Mouse (Mus musculus) kidney, adult 2 months (tissue): ENCODE results near the gene Susd6. TPM values are rescaled to one million over a fixed set of nuclear protein-coding genes. Genes with fewer than 3 reads are reported as not detected.

Experiments
- DNase-seq: peaks from one replicate; pipeline ENCODE4 v3.0.0; 2021
- H3K27ac ChIP-seq: fragments of 200-500 bp; 2 replicates; pipeline ENCODE4 v1.5.1; 2012; ENCODE audit warnings: low read depth, low read length, control low read depth, inconsistent platforms; ENCODE audit not compliant: insufficient read depth
- H3K27me3 ChIP-seq: fragments of 200-500 bp; replicated peaks from 2 replicates; pipeline ENCODE4 v1.6.1; 2012; ENCODE audit warnings: mild to moderate bottlenecking, moderate library complexity, low read length, inconsistent platforms; ENCODE audit not compliant: control insufficient read depth, insufficient read depth
- H3K36me3 ChIP-seq: fragments of 200-500 bp; 2 replicates; pipeline ENCODE4 v1.6.1; 2012; ENCODE audit warnings: mild to moderate bottlenecking, moderate library complexity, low read length, inconsistent platforms; ENCODE audit not compliant: control insufficient read depth, insufficient read depth
- H3K4me1 ChIP-seq: fragments of 200-500 bp; 2 replicates; pipeline ENCODE4 v1.6.1; 2011; ENCODE audit warnings: low read length; ENCODE audit not compliant: control insufficient read depth, insufficient read depth
- H3K4me3 ChIP-seq: fragments of 200-500 bp; 2 replicates; pipeline ENCODE4 v1.5.1; 2011; ENCODE audit warnings: mild to moderate bottlenecking, low read depth, low read length, control low read depth; ENCODE audit not compliant: insufficient read depth
- CTCF ChIP-seq: fragments of 200-500 bp; conservative IDR thresholded peaks from 2 replicates; pipeline ENCODE4 v1.5.1; 2011; ENCODE audit warnings: low read depth, mild to moderate bottlenecking, control low read depth, low read length, moderate library complexity, mixed read lengths; ENCODE audit not compliant: insufficient read depth, insufficient read length
- POLR2A ChIP-seq: fragments of 200-500 bp; IDR thresholded peaks from one replicate; pipeline ENCODE4 v1.6.1; 2011; ENCODE audit warnings: low read depth, low read length, control low read depth
- WGBS: fragments of 180-500 bp; shearing (Covaris S2); methylation state at CpG from one replicate; pipeline ENCODE4 v1.1.7; 2018; 5-methylcytosine and 5-hydroxymethylcytosine counted together
- polyA plus RNA-seq: library from polyadenylated mRNA; depleted of rRNA; stranded (reverse); fragments of >200 nt; gene quantifications from 2 replicates; pipeline ENCODE4 v1.2.3, GENCODE M21; 2012

The Susd6 gene
- polyA plus RNA-seq, 1 experiment = 65.5 TPM

- Histone ChIP-seq H3K27me3 (no peaks in the 10 kb centered on the region), H3K36me3 (no peaks in the 10 kb centered on the region), H3K27ac (no peak overlapping the region), H3K4me3 (no peak overlapping the region), H3K4me1 (no peaks in the 10 kb centered on the region)
- WGBS = 93% methylated on average over 8 of the region's 8 CpGs
- TF ChIP-seq POLR2A (no peak), CTCF (no peak; the same call in 1 of the 2 replicates)
- no peak for DNase-seq
Measured at GRCm38 (mm10) chr12:80909631-80910030, 119.3 kb downstream of the Susd6 start.

GRCm38 (mm10) chr12:80917764-80918163 lies 127.5 kb downstream of the Susd6 start:
- H3K36me3 ChIP-seq = no peaks in the 10 kb centered on the region
- no peak overlapping the region for H3K27ac ChIP-seq
- 63% methylated on average over 7 of the region's 7 CpGs for WGBS
- no peaks in the 10 kb centered on the region for H3K27me3 ChIP-seq
- peak; percentile 49 for DNase-seq
- no peak overlapping the region for H3K4me3 ChIP-seq
- TF ChIP-seq CTCF = peak; percentile 70
- no peak for TF ChIP-seq POLR2A
- H3K4me1 ChIP-seq = no peaks in the 10 kb centered on the region

GRCm38 (mm10) chr12:80921301-80921700 lies 131.0 kb downstream of the Susd6 start:
- WGBS = 97% methylated on average over 5 of the region's 5 CpGs
- Histone ChIP-seq H3K27me3 (no peaks in the 10 kb centered on the region), H3K4me1 (peaks cover 6% of the 10 kb centered on the region; the same call in 1 of the 2 replicates)

GRCm38 (mm10) chr12:80922869-80923268 lies 132.6 kb downstream of the Susd6 start:
- H3K27me3 ChIP-seq = no peaks in the 10 kb centered on the region
- peaks cover 6% of the 10 kb centered on the region; the same call in 1 of the 2 replicates for H3K4me1 ChIP-seq
- no peak for DNase-seq
- no peaks in the 10 kb centered on the region for H3K36me3 ChIP-seq
- TF ChIP-seq CTCF (no peak), POLR2A (no peak)
- no peak overlapping the region for H3K4me3 ChIP-seq
- no peak overlapping the region for H3K27ac ChIP-seq
- WGBS = 15% methylated on average over 7 of the region's 7 CpGs

More at GRCm38 (mm10) chr12:80921301-80921700, 131.0 kb downstream of the Susd6 start:
- H3K4me3 ChIP-seq = no peak overlapping the region
- no peak overlapping the region for H3K27ac ChIP-seq
- H3K36me3 ChIP-seq = no peaks in the 10 kb centered on the region
- DNase-seq = no peak
- TF ChIP-seq CTCF = no peak
- no peak for TF ChIP-seq POLR2A

- WGBS = 47% methylated on average over 5 of the region's 5 CpGs
- H3K27ac ChIP-seq = no peak overlapping the region
- no peak for TF ChIP-seq POLR2A
- no peak for TF ChIP-seq CTCF
Measured at GRCm38 (mm10) chr12:80923602-80924001, 133.3 kb downstream of the Susd6 start.

GRCm38 (mm10) chr12:80924205-80924604 lies 133.9 kb downstream of the Susd6 start:
- Histone ChIP-seq H3K27ac (no peak overlapping the region), H3K36me3 (no peaks in the 10 kb centered on the region), H3K27me3 (no peaks in the 10 kb centered on the region), H3K4me3 (no peak overlapping the region), H3K4me1 (peaks cover 15% of the 10 kb centered on the region; the same call in 1 of the 2 replicates)
- TF ChIP-seq CTCF (no peak), POLR2A (no peak)
- DNase-seq = peak; percentile 37
- 68% methylated on average over 3 of the region's 3 CpGs for WGBS

More at GRCm38 (mm10) chr12:80923602-80924001, 133.3 kb downstream of the Susd6 start:
- peaks cover 12% of the 10 kb centered on the region; the same call in 1 of the 2 replicates for H3K4me1 ChIP-seq
- no peak for DNase-seq
- no peaks in the 10 kb centered on the region for H3K27me3 ChIP-seq
- H3K4me3 ChIP-seq = no peak overlapping the region
- no peaks in the 10 kb centered on the region for H3K36me3 ChIP-seq

- no peaks in the 10 kb centered on the region for H3K27me3 ChIP-seq
- H3K4me1 ChIP-seq = peaks cover 25% of the 10 kb centered on the region; the same call in 1 of the 2 replicates
- no peaks in the 10 kb centered on the region for H3K36me3 ChIP-seq
- 21% methylated on average over 7 of the region's 7 CpGs for WGBS
- no peak overlapping the region for H3K4me3 ChIP-seq
- peak overlapping the region; percentile 62 for H3K27ac ChIP-seq
- peak; percentile 95 for DNase-seq
- TF ChIP-seq CTCF (no peak), POLR2A (no peak)
Measured at GRCm38 (mm10) chr12:80925919-80926318, 135.6 kb downstream of the Susd6 start.

GRCm38 (mm10) chr12:80926550-80926949 lies 136.2 kb downstream of the Susd6 start:
- H3K36me3 ChIP-seq = no peaks in the 10 kb centered on the region
- H3K27me3 ChIP-seq = no peaks in the 10 kb centered on the region
- WGBS = 60% methylated on average over 4 of the region's 4 CpGs
- no peak for DNase-seq
- H3K4me3 ChIP-seq = no peak overlapping the region
- peaks cover 28% of the 10 kb centered on the region for H3K4me1 ChIP-seq
- TF ChIP-seq CTCF = no peak
- no peak for TF ChIP-seq POLR2A
- no peak overlapping the region for H3K27ac ChIP-seq
